ENCODE assay signal across 8 mouse cellular contexts in the genomic region with DNA sequence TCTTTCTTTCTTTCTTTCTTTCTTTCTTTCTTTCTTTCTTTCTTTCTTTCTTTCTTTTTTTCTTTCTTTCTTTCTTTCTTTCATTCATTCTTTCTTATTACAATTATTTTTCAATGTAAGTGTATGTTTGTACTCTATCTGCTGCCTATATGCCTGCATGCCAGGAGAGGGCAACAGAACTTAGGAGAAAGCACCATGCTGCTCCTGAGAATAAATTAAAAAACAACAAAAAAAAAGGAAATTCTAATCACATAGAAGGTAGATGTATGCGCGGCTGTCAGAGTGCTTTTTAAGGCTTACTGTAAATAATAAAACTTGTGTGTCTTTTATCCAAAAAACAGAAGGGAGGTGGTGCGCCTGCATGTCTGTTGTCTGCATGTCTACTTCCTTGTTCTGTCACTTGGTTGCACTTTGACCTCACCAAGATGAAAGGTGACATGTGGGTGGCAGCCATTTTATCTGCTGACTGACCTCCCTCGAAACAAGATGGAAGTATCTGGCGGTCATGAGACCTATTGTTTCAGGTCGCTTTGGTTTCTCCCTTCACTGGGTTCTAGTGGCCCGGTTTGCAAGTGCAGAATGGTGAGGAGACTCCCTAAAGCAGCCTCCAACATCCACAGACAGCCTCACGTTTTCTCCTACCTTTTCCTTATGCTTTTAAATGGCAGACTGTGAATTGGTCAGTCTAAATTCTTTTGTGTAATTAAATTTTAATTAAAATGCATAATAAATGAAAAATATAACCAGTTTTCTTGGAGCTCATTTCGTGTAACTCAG.
A peak's percentile ranks its signal among the peaks of the same experiment; 100 is the strongest.
DNase-seq lines count a peak whose midpoint lies in the region; ATAC-seq and TF ChIP-seq lines count a peak whose summit lies in the region.
"Not testable (repeated sequence)": the region's sequence is repeated elsewhere in the genome, so short reads cannot be mapped to it uniquely, and the experiment has no call there.

No protein-coding gene starts in this region.

- H3K9me3 ChIP-seq in forebrain, embryonic 13.5 days (replicated peaks); heart, postnatal 0 days (replicated peaks; ENCODE audit: control insufficient read depth, low read length); limb, embryonic 14.5 days (ENCODE audit: control insufficient read depth, low read length); midbrain, embryonic 12.5 days; stomach, embryonic 14.5 days (ENCODE audit: control insufficient read depth, low read depth, low read length): not testable (repeated sequence)

- DNase-seq in CD4-positive helper T cell, adult 2 months (ENCODE audit: low read depth, low spot score) = peak; percentile 23
- DNase-seq in brain, adult 2 months (ENCODE audit: low read depth, low spot score) = peak; percentile 5
- DNase-seq in heart, postnatal 0 days (ENCODE audit: low spot score) = peak; percentile 10
- peak; percentile 47 for DNase-seq in kidney, postnatal 10 days
- DNase-seq in limb, embryonic 14.5 days (ENCODE audit: low spot score) = not testable (repeated sequence)

- H3K27ac ChIP-seq in forebrain, embryonic 13.5 days; heart, postnatal 0 days (ENCODE audit: low read depth); limb, embryonic 14.5 days (replicated peaks; ENCODE audit: low read depth, low read length); midbrain, embryonic 12.5 days (replicated peaks); stomach, embryonic 14.5 days (ENCODE audit: low read length): not testable (repeated sequence)

- not testable (repeated sequence) for H3K27me3 ChIP-seq in forebrain, embryonic 13.5 days; heart, postnatal 0 days (ENCODE audit: control insufficient read depth, insufficient read depth, low read length); limb, embryonic 14.5 days (ENCODE audit: control insufficient read depth, insufficient read depth, low read length); midbrain, embryonic 12.5 days; stomach, embryonic 14.5 days (ENCODE audit: control insufficient read depth, insufficient read depth, low read length)

- H3K9ac ChIP-seq in forebrain, embryonic 13.5 days; heart, postnatal 0 days (replicated peaks; ENCODE audit: low read depth, low read length); limb, embryonic 14.5 days (ENCODE audit: low read depth, low read length, severe bottlenecking); midbrain, embryonic 12.5 days (replicated peaks); stomach, embryonic 14.5 days (replicated peaks; ENCODE audit: low read depth, low read length): not testable (repeated sequence)

- 77% methylated on average over 8 of the region's 9 CpGs for WGBS in forebrain, embryonic 13.5 days
- WGBS in heart, postnatal 0 days = 74% methylated on average over 7 of the region's 9 CpGs
- 67% methylated on average over 8 of the region's 9 CpGs for WGBS in limb, embryonic 14.5 days
- 73% methylated on average over 9 of the region's 9 CpGs for WGBS in midbrain, embryonic 12.5 days
- WGBS in stomach, embryonic 14.5 days = 76% methylated on average over 8 of the region's 9 CpGs

- ATAC-seq in forebrain, embryonic 13.5 days = peak; percentile 61; the same call in 1 of the 2 replicates
- ATAC-seq in heart, postnatal 0 days (ENCODE audit: insufficient read depth, low read depth) = peak; percentile 68
- ATAC-seq in limb, embryonic 14.5 days (ENCODE audit: low FRiP score, low read depth) = peak; percentile 75
- peak; percentile 84 for ATAC-seq in midbrain, embryonic 12.5 days (ENCODE audit: low FRiP score, low read depth)
- ATAC-seq in stomach, embryonic 14.5 days (ENCODE audit: insufficient number of reproducible peaks, insufficient read depth, low FRiP score, low read depth) = peak; percentile 71

- not testable (repeated sequence) for TF ChIP-seq CTCF in heart, postnatal 0 days (IDR thresholded peaks at IDR 0.05; ENCODE audit: low read depth)

- H3K4me3 ChIP-seq in forebrain, embryonic 13.5 days; heart, postnatal 0 days (ENCODE audit: low read depth, low read length); limb, embryonic 14.5 days (replicated peaks; ENCODE audit: low read length); midbrain, embryonic 12.5 days; stomach, embryonic 14.5 days (ENCODE audit: low read depth, low read length): not testable (repeated sequence)

- not testable (repeated sequence) for H3K4me2 ChIP-seq in forebrain, embryonic 13.5 days; heart, postnatal 0 days (ENCODE audit: low read depth, low read length); limb, embryonic 14.5 days (replicated peaks; ENCODE audit: low read depth, low read length, severe bottlenecking); midbrain, embryonic 12.5 days (replicated peaks); stomach, embryonic 14.5 days (replicated peaks; ENCODE audit: low read depth, low read length)

- H3K4me1 ChIP-seq in forebrain, embryonic 13.5 days; heart, postnatal 0 days (ENCODE audit: control insufficient read depth, insufficient read depth); limb, embryonic 14.5 days (ENCODE audit: control insufficient read depth, insufficient read depth, low read length); midbrain, embryonic 12.5 days; stomach, embryonic 14.5 days (ENCODE audit: control insufficient read depth, insufficient read depth, low read length): not testable (repeated sequence)

- not testable (repeated sequence) for TF ChIP-seq EP300 in heart, postnatal 0 days (IDR thresholded peaks at IDR 0.05; ENCODE audit: low read depth)

- not testable (repeated sequence) for H3K36me3 ChIP-seq in forebrain, embryonic 13.5 days (ENCODE audit: poor library complexity, severe bottlenecking); heart, postnatal 0 days (replicated peaks; ENCODE audit: control insufficient read depth, insufficient read depth, low read length); limb, embryonic 14.5 days (ENCODE audit: control insufficient read depth, insufficient read depth, low read length); midbrain, embryonic 12.5 days; stomach, embryonic 14.5 days (ENCODE audit: control insufficient read depth, insufficient read depth, low read length)

- not testable (repeated sequence) for TF ChIP-seq POLR2A in limb, embryonic 14.5 days (IDR thresholded peaks at IDR 0.05; ENCODE audit: borderline replicate concordance, extremely low read depth, insufficient read depth, insufficient read length)
